In the genomic region with DNA sequence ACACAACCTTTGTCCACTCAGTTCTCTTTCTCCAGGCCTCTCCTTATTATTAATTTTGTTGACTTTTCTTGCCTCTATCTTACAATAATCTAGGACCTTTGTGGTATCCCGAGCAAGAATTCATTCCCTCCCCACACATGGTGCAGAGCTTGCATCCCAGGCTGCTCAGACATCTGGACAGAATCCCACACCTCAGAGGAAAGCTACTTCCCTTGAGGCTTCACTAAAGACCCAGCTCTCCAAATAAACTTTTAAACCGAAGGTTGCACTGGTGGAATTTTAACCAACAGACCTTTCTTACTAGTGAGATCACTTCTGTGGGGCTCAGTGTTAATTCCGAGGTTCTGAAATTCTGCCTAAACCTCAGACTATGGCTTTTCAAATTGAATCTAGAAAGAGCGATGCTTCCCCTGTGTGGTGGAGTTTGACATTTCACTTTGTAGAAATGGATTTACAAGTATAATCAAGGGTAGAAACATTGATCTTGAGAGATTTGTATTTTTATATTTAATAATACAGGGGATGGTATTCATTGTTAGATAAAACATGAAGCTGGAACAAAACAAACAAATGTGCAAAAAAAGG, we compare ENCODE assay signal across 11 mouse cellular contexts.
DNase-seq lines count a peak whose midpoint lies in the region; ATAC-seq and TF ChIP-seq lines count a peak whose summit lies in the region.
"Had no signal": no experiment of that assay in that cellular context is flagged by ENCODE, and none has a peak within 500 bp of the region (broad histone marks: within the 10 kb centered on the region; RNA-seq: fewer than 3 reads in every experiment).

No protein-coding gene starts in this region.

- no peak for TF ChIP-seq EP300 in liver, postnatal 0 days (IDR thresholded peaks at IDR 0.05; ENCODE audit: low read depth)

- 59% methylated on average over 4 of the region's 4 CpGs for WGBS in liver, postnatal 0 days (ENCODE audit: insufficient replicate concordance)

- DNase-seq in gastrocnemius, adult 18-20 months (ENCODE audit: low spot score) = peak; percentile 24
- DNase-seq in gastrocnemius, postnatal 36 days = no peak
- no peak for DNase-seq in liver, postnatal 0 days
- no peak for DNase-seq in liver
- peak; percentile 71 for DNase-seq in brain, adult 2 months (ENCODE audit: low read depth, low spot score)
- peak; percentile 43 to 58 for DNase-seq in layer of hippocampus, postnatal 10 days (ENCODE audit: low spot score in 2 of 2)
- no peak for DNase-seq in c-Kit-positive CD71-positive TER-119-positive erythroid progenitor cells, embryonic 14.5 days (ENCODE audit: low spot score)
- DNase-seq: cerebellum, postnatal 36 days had no signal

- H3K27me3 ChIP-seq in liver, postnatal 0 days (ENCODE audit: insufficient read depth, low read length) = no peaks in the 10 kb centered on the region
- H3K27me3 ChIP-seq: heart, embryonic 13.5 days had no signal

- H3K9ac ChIP-seq in liver, postnatal 0 days (replicated peaks) = no peak overlapping the region
- H3K9ac ChIP-seq: heart, embryonic 13.5 days had no signal

- no peak overlapping the region for H3K27ac ChIP-seq in liver, postnatal 0 days (ENCODE audit: low read depth)
- H3K27ac ChIP-seq: heart, embryonic 13.5 days had no signal

- TF ChIP-seq CTCF in liver, postnatal 0 days (IDR thresholded peaks at IDR 0.05; ENCODE audit: low read depth) = peak; percentile 24; the same call in 1 of the 2 replicates

- no peak overlapping the region for H3K4me3 ChIP-seq in liver, postnatal 0 days (ENCODE audit: low read depth, low read length)
- H3K4me3 ChIP-seq: heart, embryonic 13.5 days had no signal

- intact Hi-C loops in gastrocnemius, postnatal 36 days (cut with DNase I) = no loop called here

- no peak for ATAC-seq in liver, postnatal 0 days
- ATAC-seq in megakaryocyte-erythroid progenitor cell, adult 5-6 weeks (replicated peaks; ENCODE audit: low FRiP score, low TSS enrichment, poor library complexity, severe bottlenecking) = no peak
- ATAC-seq: Patski had no signal

- no peak overlapping the region for H3K4me2 ChIP-seq in liver, postnatal 0 days (ENCODE audit: low read depth, low read length)
- H3K4me2 ChIP-seq: heart, embryonic 13.5 days had no signal

- H3K36me3 ChIP-seq in liver, postnatal 0 days (replicated peaks; ENCODE audit: insufficient read depth, low read length) = no peaks in the 10 kb centered on the region
- H3K36me3 ChIP-seq: heart, embryonic 13.5 days had no signal

- H3K9me3 ChIP-seq in liver, postnatal 0 days (ENCODE audit: low read length) = no peaks in the 10 kb centered on the region
- H3K9me3 ChIP-seq: heart, embryonic 13.5 days had no signal

- H3K4me1 ChIP-seq in liver, postnatal 0 days (ENCODE audit: insufficient read depth) = no peaks in the 10 kb centered on the region
- H3K4me1 ChIP-seq: heart, embryonic 13.5 days had no signal

Comparison
In these comparisons a context has a peak if more than half of its experiments do, and no peak if none do; other contexts are left out.
1. DNase-seq: peak in gastrocnemius, adult 18-20 months (single experiment), brain, adult 2 months (single experiment) and layer of hippocampus, postnatal 10 days (2 of 2); none in gastrocnemius, postnatal 36 days (0 of 2), liver, postnatal 0 days (single experiment), liver (single experiment) and c-Kit-positive CD71-positive TER-119-positive erythroid progenitor cells, embryonic 14.5 days (single experiment).